Mouse (Mus musculus) forebrain, embryonic 16.5 days (tissue): Measurements from ENCODE around the gene Mgat4b. TPM values are rescaled to one million over a fixed set of nuclear protein-coding genes. Genes with fewer than 3 reads are reported as not detected.

Experiments used
- ATAC-seq: fragments of 200-750 bp; cut with Nextera tagmentation; 2 replicates; pipeline ENCODE4 v1.8.0; 2017; ENCODE audit warnings: mild to moderate bottlenecking, moderate library complexity
- H3K27ac ChIP-seq: fragments of 300-500 bp; sonication (generic); 2 replicates; pipeline ENCODE4 v1.5.1; 2014; ENCODE audit warnings: low read length, control low read depth
- H3K27me3 ChIP-seq: fragments of 300-500 bp; sonication (generic); replicated peaks from 2 replicates; pipeline ENCODE4 v1.6.1; 2014; ENCODE audit warnings: low read length; ENCODE audit not compliant: control insufficient read depth, insufficient read depth
- H3K36me3 ChIP-seq: fragments of 300-500 bp; sonication (generic); 2 replicates; pipeline ENCODE4 v1.6.1; 2014; ENCODE audit not compliant: control insufficient read depth, insufficient read depth
- H3K4me1 ChIP-seq: fragments of 300-500 bp; sonication (generic); replicated peaks from 2 replicates; pipeline ENCODE4 v1.6.1; 2014; ENCODE audit warnings: low read length; ENCODE audit not compliant: control insufficient read depth, insufficient read depth
- H3K4me2 ChIP-seq: fragments of 300-500 bp; sonication (generic); 2 replicates; pipeline ENCODE4 v1.6.1; 2014; ENCODE audit warnings: mild to moderate bottlenecking, low read length, control low read depth
- H3K4me3 ChIP-seq: fragments of 300-500 bp; sonication (generic); replicated peaks from 2 replicates; pipeline ENCODE4 v1.5.1; 2014; ENCODE audit warnings: mild to moderate bottlenecking, low read length, control low read depth
- H3K9ac ChIP-seq: fragments of 300-500 bp; sonication (generic); replicated peaks from 2 replicates; pipeline ENCODE4 v1.6.1; 2014; ENCODE audit warnings: low read depth, low read length, control low read depth
- H3K9me3 ChIP-seq: fragments of 300-500 bp; sonication (generic); 2 replicates; pipeline ENCODE4 v1.6.1; 2016; ENCODE audit warnings: low read length; ENCODE audit not compliant: control insufficient read depth
- WGBS: fragments of 180-500 bp; shearing (Covaris S2); extraction: QIAGEN DNeasy Blood & Tissue Kit; methylation state at CpG from one replicate; pipeline ENCODE4 v1.1.7; 2014; 5-methylcytosine and 5-hydroxymethylcytosine counted together
- polyA plus RNA-seq: library from polyadenylated mRNA; unstranded; fragments of >200 nt; fragmentation: Nextera tagmentation; extraction: Ambion mirVana; gene quantifications from 2 replicates; pipeline ENCODE4 v1.2.1, GENCODE M21; 2015

Gene Mgat4b
- polyA plus RNA-seq, 1 experiment from 2014 or later, result 30.6 TPM

DNA sequence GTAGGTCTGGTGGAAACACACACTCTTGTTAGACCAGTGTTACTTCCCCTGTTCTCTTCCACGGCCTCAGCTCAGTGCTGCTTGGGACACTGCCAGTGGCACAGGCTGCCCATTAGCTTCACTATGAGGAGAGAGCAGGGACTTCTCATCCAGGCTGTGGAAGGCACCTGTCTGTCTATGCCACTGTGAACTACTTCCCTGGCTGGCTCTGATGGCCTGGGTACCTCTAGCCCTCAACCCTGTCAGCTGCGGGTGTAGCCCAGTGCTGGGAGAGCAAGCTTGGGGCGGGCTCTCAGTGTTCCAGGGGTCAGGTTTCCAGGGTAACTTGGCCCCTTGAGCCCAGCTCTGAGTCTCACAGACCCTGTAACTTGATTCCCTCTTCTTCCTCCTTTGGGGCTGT, 18.1 kb downstream of the Mgat4b start:
- Histone ChIP-seq H3K36me3 (peaks cover 19% of the 10 kb centered on the region), H3K4me3 (no peak overlapping the region), H3K9ac (no peak overlapping the region), H3K4me2 (no peak overlapping the region), H3K4me1 (peaks cover 37% of the 10 kb centered on the region), H3K27ac (no peak overlapping the region), H3K9me3 (no peaks in the 10 kb centered on the region), H3K27me3 (no peaks in the 10 kb centered on the region)
- ATAC-seq, result no peak
- WGBS, result 18% methylated on average over 3 of the region's 3 CpGs

- Histone ChIP-seq H3K4me2 (no peak overlapping the region), H3K4me3 (no peak overlapping the region), H3K27ac (no peak overlapping the region), H3K27me3 (no peaks in the 10 kb centered on the region), H3K4me1 (peaks cover 33% of the 10 kb centered on the region), H3K36me3 (peaks cover 24% of the 10 kb centered on the region), H3K9me3 (no peaks in the 10 kb centered on the region), H3K9ac (no peak overlapping the region)
- no peak for ATAC-seq
- 34% methylated on average over 7 of the region's 7 CpGs for WGBS
These were observed 18.7 kb downstream of the Mgat4b start for GRCm38 (mm10) chr11:50229252-50229910.

- H3K27ac ChIP-seq, result no peak overlapping the region
- no peak overlapping the region; the same call in 1 of the 2 replicates for H3K4me3 ChIP-seq
- no peak overlapping the region for H3K9ac ChIP-seq
- 23% methylated on average over 45 of the region's 45 CpGs for WGBS
- no peaks in the 10 kb centered on the region for H3K9me3 ChIP-seq
- H3K36me3 ChIP-seq, result peaks cover 24% of the 10 kb centered on the region
- no peaks in the 10 kb centered on the region for H3K27me3 ChIP-seq
- ATAC-seq, result no peak
- H3K4me2 ChIP-seq, result peak overlapping the region; percentile 40
- peaks cover 33% of the 10 kb centered on the region for H3K4me1 ChIP-seq
These were observed 20.0 kb downstream of the Mgat4b start for GRCm38 (mm10) chr11:50230481-50231304.

DNA sequence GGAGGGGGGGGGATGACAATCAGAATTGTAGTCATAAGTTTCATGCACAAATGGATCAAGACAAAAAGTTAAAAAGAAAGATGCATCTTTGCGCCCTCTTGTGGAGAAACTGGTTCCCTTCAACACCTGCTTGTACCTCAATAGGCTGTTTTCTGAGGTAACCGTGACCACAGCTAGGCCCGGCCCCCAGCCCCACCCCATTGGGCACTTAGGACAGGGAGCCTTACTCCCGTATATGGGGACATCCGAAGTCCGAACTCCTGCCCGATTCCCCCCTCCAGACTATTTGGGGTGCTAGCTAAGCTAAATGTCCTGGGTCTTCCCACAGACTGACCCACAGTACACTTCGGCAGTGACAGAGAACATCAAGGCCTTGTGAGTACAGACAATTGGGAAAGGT, 20.7 kb downstream of the Mgat4b start:
- WGBS, result 22% methylated on average over 8 of the region's 8 CpGs
- H3K4me1 ChIP-seq, result peaks cover 34% of the 10 kb centered on the region
- H3K27ac ChIP-seq, result no peak overlapping the region
- no peak overlapping the region for H3K4me3 ChIP-seq
- peak; percentile 17; the same call in 1 of the 2 replicates for ATAC-seq
- H3K36me3 ChIP-seq, result peaks cover 24% of the 10 kb centered on the region
- no peaks in the 10 kb centered on the region for H3K27me3 ChIP-seq
- H3K9me3 ChIP-seq, result no peaks in the 10 kb centered on the region
- peak overlapping the region; percentile 40 for H3K4me2 ChIP-seq
- H3K9ac ChIP-seq, result no peak overlapping the region

- Histone ChIP-seq H3K9me3 (no peaks in the 10 kb centered on the region), H3K27ac (no peak overlapping the region), H3K9ac (no peak overlapping the region), H3K4me1 (peaks cover 27% of the 10 kb centered on the region), H3K4me3 (no peak overlapping the region), H3K27me3 (0 out of 2 replicates have a peak, but pooled peaks cover 4% of the 10 kb centered on the region), H3K36me3 (peaks cover 24% of the 10 kb centered on the region), H3K4me2 (no peak overlapping the region)
- no peak for ATAC-seq
- 92% methylated on average over 13 of the region's 13 CpGs for WGBS
These were observed 22.3 kb downstream of the Mgat4b start for GRCm38 (mm10) chr11:50233022-50233421.

DNA sequence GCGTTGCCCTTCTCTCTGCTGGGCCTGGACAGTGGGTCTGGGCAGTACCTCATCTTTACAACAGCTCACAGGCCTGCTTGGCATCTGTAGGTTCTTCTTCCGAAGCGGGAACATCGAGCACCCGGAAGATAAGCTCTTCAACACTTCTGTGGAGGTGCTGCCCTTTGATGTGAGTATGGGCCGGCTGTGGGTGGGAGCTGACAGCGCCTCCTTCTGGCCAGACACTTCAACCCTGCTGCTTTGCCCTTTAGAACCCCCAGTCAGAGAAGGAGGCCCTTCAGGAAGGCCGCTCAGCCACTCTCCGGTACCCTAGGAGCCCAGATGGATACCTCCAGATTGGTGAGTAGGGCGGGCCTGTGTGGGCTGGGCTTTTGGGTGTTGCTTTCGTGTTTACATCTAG, 23.3 kb downstream of the Mgat4b start:
- no peak overlapping the region for H3K4me2 ChIP-seq
- WGBS, result 84% methylated on average over 11 of the region's 11 CpGs
- ATAC-seq, result no peak

DNA sequence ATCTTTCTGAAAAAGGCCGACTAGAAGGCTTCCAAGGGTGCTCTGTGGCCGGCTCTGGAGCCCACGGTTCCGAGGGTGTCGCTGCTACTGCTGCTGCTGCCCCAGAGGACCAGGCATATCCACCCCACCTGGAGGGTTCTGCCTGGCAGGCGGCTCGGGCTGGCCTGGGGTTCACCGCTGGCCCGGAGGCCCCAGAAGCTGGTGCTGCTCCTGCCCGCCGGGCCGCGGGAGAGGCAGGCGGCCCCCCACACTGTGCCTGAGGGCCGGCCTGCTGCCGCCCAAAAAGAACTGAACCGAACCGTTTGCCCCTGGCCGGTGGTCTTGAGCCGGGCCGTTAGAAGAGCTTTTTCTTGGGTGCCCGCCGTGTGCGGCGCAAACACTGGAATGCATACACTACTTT, 23.9 kb downstream of the Mgat4b start:
- H3K9ac ChIP-seq, result no peak overlapping the region
- H3K4me1 ChIP-seq, result peaks cover 27% of the 10 kb centered on the region
- H3K27ac ChIP-seq, result no peak overlapping the region
- ATAC-seq, result no peak
- no peak overlapping the region for H3K4me3 ChIP-seq
- H3K27me3 ChIP-seq, result 0 out of 2 replicates have a peak, but pooled peaks cover 4% of the 10 kb centered on the region
- no peak overlapping the region for H3K4me2 ChIP-seq
- peaks cover 24% of the 10 kb centered on the region for H3K36me3 ChIP-seq
- H3K9me3 ChIP-seq, result no peaks in the 10 kb centered on the region
- 93% methylated on average over 25 of the region's 25 CpGs for WGBS

More for the DNA sequence above, 23.3 kb downstream of the Mgat4b start:
- Histone ChIP-seq H3K9ac (no peak overlapping the region), H3K27me3 (0 out of 2 replicates have a peak, but pooled peaks cover 4% of the 10 kb centered on the region), H3K36me3 (peaks cover 24% of the 10 kb centered on the region), H3K9me3 (no peaks in the 10 kb centered on the region), H3K4me1 (peaks cover 27% of the 10 kb centered on the region), H3K4me3 (no peak overlapping the region), H3K27ac (no peak overlapping the region)

DNA sequence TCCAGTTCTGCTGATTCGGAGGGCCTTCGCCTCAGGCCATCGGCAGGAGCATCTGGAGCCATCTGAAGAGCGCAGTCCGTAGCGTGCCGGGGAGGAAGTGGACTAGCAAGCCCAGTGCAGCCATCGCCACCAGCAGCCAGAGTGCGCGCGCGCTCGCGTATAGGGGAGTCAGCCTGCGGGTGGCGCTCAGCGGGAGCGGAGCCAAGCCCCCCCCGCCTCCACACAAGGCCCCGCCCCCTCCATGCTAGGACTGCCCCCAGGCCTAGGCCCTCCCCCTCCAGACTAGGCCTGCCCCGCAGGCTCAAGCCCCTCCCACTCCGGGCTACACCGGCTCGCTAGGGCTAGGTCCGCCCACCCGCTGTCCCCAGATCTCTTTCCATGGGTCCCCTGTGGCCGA, 25.8 kb downstream of the Mgat4b start:
- 0 out of 2 replicates have a peak, but pooled peaks cover 4% of the 10 kb centered on the region for H3K27me3 ChIP-seq
- H3K9ac ChIP-seq, result peak overlapping the region; percentile 47
- 0% methylated on average over 26 of the region's 27 CpGs for WGBS
- ATAC-seq, result peak; percentile 88
- no peak overlapping the region for H3K27ac ChIP-seq
- peaks cover 16% of the 10 kb centered on the region for H3K4me1 ChIP-seq
- peak overlapping the region; percentile 94 for H3K4me2 ChIP-seq
- peak overlapping the region; percentile 64 for H3K4me3 ChIP-seq
- H3K36me3 ChIP-seq, result peaks cover 20% of the 10 kb centered on the region
- H3K9me3 ChIP-seq, result no peaks in the 10 kb centered on the region
